Mouse (Mus musculus) forebrain, embryonic 16.5 days (tissue): ENCODE measurements around the gene Slc1a4. TPM values are rescaled to one million over a fixed set of nuclear protein-coding genes. Genes with fewer than 3 reads are reported as not detected.

Source experiments
- ATAC-seq: fragments of 200-750 bp; cut with Nextera tagmentation; 2 replicates; pipeline ENCODE4 v1.8.0; 2017; ENCODE audit warnings: mild to moderate bottlenecking, moderate library complexity
- H3K27ac ChIP-seq: fragments of 300-500 bp; sonication (generic); 2 replicates; pipeline ENCODE4 v1.5.1; 2014; ENCODE audit warnings: low read length, control low read depth
- H3K27me3 ChIP-seq: fragments of 300-500 bp; sonication (generic); replicated peaks from 2 replicates; pipeline ENCODE4 v1.6.1; 2014; ENCODE audit warnings: low read length; ENCODE audit not compliant: control insufficient read depth, insufficient read depth
- H3K36me3 ChIP-seq: fragments of 300-500 bp; sonication (generic); 2 replicates; pipeline ENCODE4 v1.6.1; 2014; ENCODE audit not compliant: control insufficient read depth, insufficient read depth
- H3K4me1 ChIP-seq: fragments of 300-500 bp; sonication (generic); replicated peaks from 2 replicates; pipeline ENCODE4 v1.6.1; 2014; ENCODE audit warnings: low read length; ENCODE audit not compliant: control insufficient read depth, insufficient read depth
- H3K4me2 ChIP-seq: fragments of 300-500 bp; sonication (generic); 2 replicates; pipeline ENCODE4 v1.6.1; 2014; ENCODE audit warnings: mild to moderate bottlenecking, low read length, control low read depth
- H3K4me3 ChIP-seq: fragments of 300-500 bp; sonication (generic); replicated peaks from 2 replicates; pipeline ENCODE4 v1.5.1; 2014; ENCODE audit warnings: mild to moderate bottlenecking, low read length, control low read depth
- H3K9ac ChIP-seq: fragments of 300-500 bp; sonication (generic); replicated peaks from 2 replicates; pipeline ENCODE4 v1.6.1; 2014; ENCODE audit warnings: low read depth, low read length, control low read depth
- H3K9me3 ChIP-seq: fragments of 300-500 bp; sonication (generic); 2 replicates; pipeline ENCODE4 v1.6.1; 2016; ENCODE audit warnings: low read length; ENCODE audit not compliant: control insufficient read depth
- WGBS: fragments of 180-500 bp; shearing (Covaris S2); extraction: QIAGEN DNeasy Blood & Tissue Kit; methylation state at CpG from one replicate; pipeline ENCODE4 v1.1.7; 2014; 5-methylcytosine and 5-hydroxymethylcytosine counted together
- polyA plus RNA-seq: library from polyadenylated mRNA; unstranded; fragments of >200 nt; fragmentation: Nextera tagmentation; extraction: Ambion mirVana; gene quantifications from 2 replicates; pipeline ENCODE4 v1.2.1, GENCODE M21; 2015

Gene Slc1a4
- polyA plus RNA-seq, result 56.4 and 60.0 TPM in 2 replicates

GRCm38 (mm10) chr11:20332561-20333514 lies at the start of gene Slc1a4:
Gene Slc1a4, minus strand, starts transcription at chr11:20332713.
- Histone ChIP-seq H3K36me3 (no peaks in the 10 kb centered on the region), H3K9ac (peak within 1 kb of the TSS; percentile 89), H3K4me2 (peak within 1 kb of the TSS; percentile 65), H3K9me3 (no peaks in the 10 kb centered on the region), H3K27me3 (no peaks in the 10 kb centered on the region), H3K4me1 (peaks cover 32% of the 10 kb centered on the region), H3K27ac (peak within 1 kb of the TSS; percentile 100), H3K4me3 (peak within 1 kb of the TSS; percentile 85)
- WGBS, result under 1% methylated on average over 48 of the region's 48 CpGs
- peak; percentile 97 for ATAC-seq

- Histone ChIP-seq H3K4me1 (no peaks in the 10 kb centered on the region), H3K36me3 (no peaks in the 10 kb centered on the region), H3K4me2 (no peak overlapping the region), H3K9me3 (no peaks in the 10 kb centered on the region), H3K27ac (no peak overlapping the region), H3K27me3 (no peaks in the 10 kb centered on the region), H3K4me3 (no peak overlapping the region), H3K9ac (no peak overlapping the region)
- no peak for ATAC-seq
- 66% methylated on average over 4 of the region's 4 CpGs for WGBS
Observed at GRCm38 (mm10) chr11:20380106-20380505, 47.6 kb upstream of the Slc1a4 start.

GRCm38 (mm10) chr11:20376642-20377041 lies 44.1 kb upstream of the Slc1a4 start:
- Histone ChIP-seq H3K36me3 (no peaks in the 10 kb centered on the region), H3K9ac (no peak overlapping the region), H3K4me2 (no peak overlapping the region), H3K27ac (no peak overlapping the region), H3K9me3 (no peaks in the 10 kb centered on the region), H3K4me3 (no peak overlapping the region), H3K4me1 (no peaks in the 10 kb centered on the region), H3K27me3 (no peaks in the 10 kb centered on the region)
- no peak for ATAC-seq
- 89% methylated on average over 7 of the region's 7 CpGs for WGBS

- Histone ChIP-seq H3K4me1 (no peaks in the 10 kb centered on the region), H3K4me3 (no peak overlapping the region), H3K9me3 (no peaks in the 10 kb centered on the region), H3K36me3 (no peaks in the 10 kb centered on the region), H3K4me2 (no peak overlapping the region), H3K27ac (no peak overlapping the region), H3K27me3 (no peaks in the 10 kb centered on the region), H3K9ac (no peak overlapping the region)
- ATAC-seq, result no peak
- WGBS, result 56% methylated on average over 8 of the region's 8 CpGs
Observed at GRCm38 (mm10) chr11:20372616-20373211, 40.2 kb upstream of the Slc1a4 start.

GRCm38 (mm10) chr11:20370486-20370885 lies 38.0 kb upstream of the Slc1a4 start:
- no peaks in the 10 kb centered on the region for H3K27me3 ChIP-seq
- H3K4me2 ChIP-seq, result no peak overlapping the region
- H3K36me3 ChIP-seq, result no peaks in the 10 kb centered on the region
- H3K27ac ChIP-seq, result no peak overlapping the region
- no peak overlapping the region for H3K9ac ChIP-seq
- H3K4me1 ChIP-seq, result no peaks in the 10 kb centered on the region
- H3K4me3 ChIP-seq, result no peak overlapping the region
- WGBS, result 93% methylated on average over 2 of the region's 2 CpGs
- no peak for ATAC-seq
- no peaks in the 10 kb centered on the region for H3K9me3 ChIP-seq

- no peak for ATAC-seq
- Histone ChIP-seq H3K27ac (no peak overlapping the region), H3K4me2 (no peak overlapping the region), H3K4me3 (no peak overlapping the region), H3K27me3 (no peaks in the 10 kb centered on the region), H3K9me3 (0 out of 2 replicates have a peak, but pooled peaks cover 2% of the 10 kb centered on the region), H3K36me3 (no peaks in the 10 kb centered on the region), H3K4me1 (no peaks in the 10 kb centered on the region), H3K9ac (no peak overlapping the region)
- 88% methylated on average over 1 of the region's 1 CpGs for WGBS
Observed at GRCm38 (mm10) chr11:20366456-20366855, 33.9 kb upstream of the Slc1a4 start.

- no peak for ATAC-seq
- Histone ChIP-seq H3K36me3 (no peaks in the 10 kb centered on the region), H3K27me3 (no peaks in the 10 kb centered on the region)
Observed at GRCm38 (mm10) chr11:20361354-20361753, 28.8 kb upstream of the Slc1a4 start.

GRCm38 (mm10) chr11:20357684-20358447 lies 25.4 kb upstream of the Slc1a4 start:
- 45% methylated on average over 9 of the region's 9 CpGs for WGBS
- ATAC-seq, result no peak

More at GRCm38 (mm10) chr11:20361354-20361753, 28.8 kb upstream of the Slc1a4 start:
- H3K27ac ChIP-seq, result no peak overlapping the region
- H3K4me2 ChIP-seq, result no peak overlapping the region
- 58% methylated on average over 3 of the region's 3 CpGs for WGBS
- H3K4me1 ChIP-seq, result no peaks in the 10 kb centered on the region
- H3K9ac ChIP-seq, result no peak overlapping the region
- H3K4me3 ChIP-seq, result no peak overlapping the region
- 0 out of 2 replicates have a peak, but pooled peaks cover 2% of the 10 kb centered on the region for H3K9me3 ChIP-seq

GRCm38 (mm10) chr11:20348466-20348865 lies 16.0 kb upstream of the Slc1a4 start:
- no peak for ATAC-seq
- Histone ChIP-seq H3K4me2 (no peak overlapping the region), H3K9me3 (no peaks in the 10 kb centered on the region), H3K36me3 (no peaks in the 10 kb centered on the region), H3K4me3 (no peak overlapping the region), H3K9ac (no peak overlapping the region), H3K27me3 (no peaks in the 10 kb centered on the region), H3K4me1 (peaks cover 5% of the 10 kb centered on the region; the same call in 1 of the 2 replicates), H3K27ac (no peak overlapping the region)
- 70% methylated on average over 2 of the region's 2 CpGs for WGBS

More at GRCm38 (mm10) chr11:20357684-20358447, 25.4 kb upstream of the Slc1a4 start:
- Histone ChIP-seq H3K4me3 (no peak overlapping the region), H3K4me2 (no peak overlapping the region), H3K9me3 (no peaks in the 10 kb centered on the region), H3K4me1 (no peaks in the 10 kb centered on the region), H3K27me3 (no peaks in the 10 kb centered on the region), H3K36me3 (no peaks in the 10 kb centered on the region), H3K9ac (no peak overlapping the region), H3K27ac (no peak overlapping the region)
